Mouse (Mus musculus): ENCODE data around the gene Cdk17.
A peak's percentile ranks its signal among the peaks of the same experiment; 100 is the strongest.
"Not testable (repeated sequence)": the region's sequence is repeated elsewhere in the genome, so short reads cannot be mapped to it uniquely, and the experiment has no call there.

Gene Cdk17

DNA sequence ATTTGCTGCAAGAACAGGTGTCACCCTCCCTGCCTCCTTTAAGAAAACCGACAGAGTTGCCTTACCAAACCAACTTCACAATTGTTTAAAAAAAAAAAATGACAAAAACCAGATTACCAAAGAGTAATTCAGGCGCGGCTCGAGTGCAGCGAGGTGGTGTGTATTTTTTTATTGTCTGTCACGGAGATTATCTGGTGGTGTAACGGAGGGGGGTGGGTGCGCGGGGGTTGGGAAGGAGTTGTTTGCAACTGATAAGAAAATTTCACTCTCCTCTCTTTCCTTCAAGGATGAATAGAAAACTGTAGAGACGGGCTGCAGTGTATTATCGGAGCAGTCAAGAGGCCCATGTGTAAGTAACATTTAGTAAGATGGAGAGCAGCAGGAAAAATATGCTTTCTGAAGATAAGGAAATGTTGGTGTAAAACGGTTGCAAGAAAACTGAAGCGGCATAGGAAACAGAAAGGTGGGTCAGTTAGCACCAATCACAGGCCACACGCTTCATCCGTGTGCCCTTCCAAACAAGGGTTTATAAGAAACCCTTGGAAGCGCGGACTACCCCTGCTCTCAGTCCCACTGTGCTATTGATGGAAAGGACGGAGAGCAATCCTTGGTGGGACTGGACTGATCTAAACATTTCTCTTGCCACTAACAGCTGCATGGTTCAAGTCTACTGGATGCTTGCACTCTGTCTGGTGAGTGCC, 17.2 kb upstream of the Cdk17 start:
- peak; percentile 23 for DNase-seq (ENCODE audit: low spot score)

DNA sequence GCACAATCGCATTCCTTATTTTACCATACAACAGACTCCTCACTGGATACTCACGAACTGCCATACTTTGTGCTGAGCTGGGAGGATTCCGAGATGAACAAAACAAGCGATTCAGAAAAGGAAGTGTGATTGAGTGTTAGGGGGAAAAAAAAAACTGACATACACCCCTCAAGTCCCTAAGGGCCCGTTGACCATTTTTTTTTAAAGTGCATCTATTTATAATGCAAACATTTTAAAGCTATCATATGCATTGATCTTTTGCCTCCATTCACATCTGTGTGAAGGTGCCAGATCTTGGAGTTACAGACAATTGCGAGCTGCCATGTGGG, 16.7 kb upstream of the Cdk17 start:
- DNase-seq (ENCODE audit: low spot score) = no peak

DNA sequence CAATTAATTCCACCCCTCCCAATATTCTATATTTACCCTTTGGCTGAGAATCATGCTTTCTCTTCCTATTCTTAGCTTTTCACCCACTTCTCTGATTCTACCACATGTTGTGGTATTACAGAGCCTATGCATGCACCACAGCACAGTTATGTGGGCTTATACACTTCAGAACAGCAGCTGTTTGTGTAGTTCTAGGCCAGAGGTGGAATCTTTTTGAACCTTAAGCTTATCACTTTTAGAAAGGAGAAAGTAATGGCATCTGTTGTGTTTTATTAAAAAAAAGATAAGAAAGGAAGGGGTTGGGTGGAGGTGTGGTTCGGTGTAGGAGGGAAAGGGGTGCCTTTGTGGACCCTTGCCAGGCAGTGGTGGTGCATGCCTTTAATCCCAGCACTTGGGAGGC, 16.1 kb upstream of the Cdk17 start:
- no peak for DNase-seq (ENCODE audit: low spot score)

- no peak for DNase-seq (ENCODE audit: low spot score)
Measured at GRCm38 (mm10) chr10:93145088-93145487, 15.6 kb upstream of the Cdk17 start.

DNA sequence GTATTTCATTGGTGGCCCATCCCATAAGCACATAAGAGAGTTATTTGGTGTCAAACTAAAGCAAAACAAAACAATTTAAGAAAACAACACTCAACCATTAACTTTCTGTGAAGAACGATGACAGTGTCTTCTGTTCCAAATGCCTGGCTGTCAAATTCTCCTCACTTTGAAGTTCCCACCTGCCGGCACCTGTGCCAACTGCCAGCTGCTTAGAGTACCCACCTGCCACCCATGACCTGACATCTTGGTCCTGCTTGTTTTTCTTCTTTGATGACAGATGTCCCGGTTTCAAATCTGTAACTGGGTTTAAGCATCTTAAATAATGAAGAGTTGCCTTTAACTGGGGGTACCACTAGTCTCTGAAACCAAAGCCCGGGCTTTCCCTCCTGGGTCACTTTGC, 14.1 kb upstream of the Cdk17 start:
- no peak for DNase-seq (ENCODE audit: low spot score)

DNA sequence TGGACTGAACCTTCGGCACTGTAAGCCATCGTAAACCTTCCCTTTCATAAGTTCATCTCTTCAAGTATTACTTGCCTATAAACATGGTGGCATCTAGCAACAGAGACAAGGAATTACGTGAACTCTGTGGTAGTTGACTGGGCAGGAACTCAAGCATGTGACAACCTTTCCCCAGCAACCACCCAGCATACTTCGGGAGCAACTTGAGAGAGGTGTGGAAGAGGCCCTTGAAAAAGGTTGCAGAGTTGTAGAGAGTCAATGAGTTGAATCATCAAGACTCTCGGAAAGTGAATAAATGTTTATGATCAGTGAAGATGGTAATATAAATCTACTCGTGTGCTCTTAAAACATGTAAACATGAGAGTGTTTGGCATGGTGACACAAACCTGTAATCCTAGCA, 13.0 kb upstream of the Cdk17 start:
- no peak for DNase-seq (ENCODE audit: low spot score)

- DNase-seq (ENCODE audit: low spot score) = no peak
Measured at GRCm38 (mm10) chr10:93149597-93149996, 11.1 kb upstream of the Cdk17 start.

- DNase-seq (ENCODE audit: low spot score) = no peak
Measured at GRCm38 (mm10) chr10:93151775-93152174, 8.9 kb upstream of the Cdk17 start.

DNA sequence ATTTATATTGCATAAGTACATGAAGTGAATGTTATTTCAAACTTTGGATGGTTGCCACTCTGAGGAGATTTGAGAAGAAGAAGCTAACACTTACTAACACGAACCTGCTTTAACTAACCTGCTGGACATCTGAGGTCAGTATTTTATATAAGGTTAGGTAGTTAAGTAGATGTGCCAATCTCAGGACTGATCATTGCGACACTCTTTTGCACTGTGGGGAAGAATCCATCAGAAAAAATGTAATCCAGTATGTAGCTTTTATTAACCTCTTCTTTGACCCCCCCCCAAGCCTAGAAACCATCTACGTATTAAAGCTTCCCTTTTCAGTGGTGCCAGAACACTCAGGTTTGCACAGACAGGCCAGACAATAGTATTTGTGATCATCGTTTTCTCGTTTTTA, 8.0 kb upstream of the Cdk17 start:
- DNase-seq (ENCODE audit: low spot score) = no peak

- DNase-seq (ENCODE audit: low spot score) = not testable (repeated sequence)
Measured at GRCm38 (mm10) chr10:93153404-93153803, 7.3 kb upstream of the Cdk17 start.

DNA sequence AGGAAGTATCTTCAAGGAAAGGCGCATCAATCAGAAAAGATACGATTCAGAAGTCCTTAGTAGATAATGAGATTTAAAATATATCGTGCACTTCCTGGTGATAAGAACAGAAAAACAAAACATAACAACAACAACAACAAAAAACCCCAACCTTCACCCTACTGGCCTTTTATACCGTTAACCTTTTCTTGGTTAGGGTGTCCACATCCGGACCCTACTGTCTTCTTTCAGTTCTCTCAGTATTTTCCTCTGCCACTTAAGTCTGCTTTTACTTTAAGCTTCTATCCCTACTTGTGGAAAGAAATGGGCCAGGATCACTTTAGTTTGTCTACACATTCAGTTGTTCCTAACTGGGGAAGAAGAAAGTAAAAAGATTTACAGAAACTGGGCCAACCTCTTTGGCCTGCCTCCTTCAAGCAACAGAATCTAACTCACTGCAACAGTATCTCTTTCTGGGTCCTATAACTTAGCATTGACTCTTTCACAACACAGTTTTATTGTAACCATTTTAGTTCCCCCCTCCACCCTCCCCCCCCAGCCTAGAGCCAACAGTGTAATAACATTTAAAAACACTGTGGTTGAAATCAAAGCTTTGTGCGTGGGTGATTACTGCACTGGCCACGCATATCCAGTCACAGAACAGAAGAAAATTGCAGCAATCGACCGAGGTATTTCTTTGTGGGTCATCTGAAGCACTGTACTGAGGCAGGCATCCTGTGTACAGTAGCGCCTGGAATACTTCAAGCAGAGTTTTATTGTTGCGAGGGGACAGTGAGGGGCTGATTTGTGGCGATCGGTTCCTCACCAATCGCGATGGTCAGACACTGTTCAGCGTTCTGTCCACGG, 801 bp upstream of the Cdk17 start:
- peak; percentile 17 for DNase-seq (ENCODE audit: low spot score)

- DNase-seq (ENCODE audit: low spot score) = peak; percentile 94
Measured at GRCm38 (mm10) chr10:93160497-93160806, 223 bp upstream of the Cdk17 start.

GRCm38 (mm10) chr10:93161511-93162275, 1.0 kb downstream of the Cdk17 start:
- DNase-seq (ENCODE audit: low spot score) = peak; percentile 74

DNA sequence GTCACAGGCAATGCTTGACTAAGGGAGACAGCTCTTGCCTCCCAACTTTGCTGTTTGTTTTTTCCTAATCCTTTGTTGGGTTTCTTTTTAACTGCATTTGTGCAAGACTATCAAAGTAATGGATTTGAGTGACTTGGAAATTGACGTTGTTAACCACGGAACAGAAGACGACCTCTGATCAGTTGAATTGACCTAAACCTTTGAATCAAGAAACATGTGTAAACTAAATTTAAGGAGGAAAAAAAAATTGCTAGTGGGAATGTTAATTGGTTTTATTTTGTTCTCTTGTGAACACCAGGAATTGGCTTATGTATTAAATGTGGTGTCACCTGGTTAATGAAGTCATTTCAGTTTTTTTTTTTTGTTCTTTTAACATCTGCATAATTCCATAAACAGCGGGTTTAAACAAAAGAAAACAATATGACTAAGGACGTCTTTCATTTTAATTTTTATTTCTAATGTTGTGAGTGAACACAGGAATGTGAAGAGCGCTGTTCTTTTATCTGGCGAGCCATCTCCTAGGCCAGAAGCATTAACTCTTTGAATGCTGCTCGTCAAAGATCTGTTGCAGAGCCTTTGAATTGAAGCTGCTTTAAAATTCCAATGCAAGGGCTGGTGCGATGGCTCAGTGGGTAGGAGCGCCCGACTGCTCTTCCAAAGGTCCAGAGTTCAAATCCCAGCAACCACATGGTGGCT, 1.7 kb downstream of the Cdk17 start:
- peak; percentile 32 for DNase-seq (ENCODE audit: low spot score)

GRCm38 (mm10) chr10:93162972-93163660, 2.4 kb downstream of the Cdk17 start:
- DNase-seq (ENCODE audit: low spot score) = no peak

GRCm38 (mm10) chr10:93163711-93164488, 3.2 kb downstream of the Cdk17 start:
- DNase-seq (ENCODE audit: low spot score) = no peak

DNA sequence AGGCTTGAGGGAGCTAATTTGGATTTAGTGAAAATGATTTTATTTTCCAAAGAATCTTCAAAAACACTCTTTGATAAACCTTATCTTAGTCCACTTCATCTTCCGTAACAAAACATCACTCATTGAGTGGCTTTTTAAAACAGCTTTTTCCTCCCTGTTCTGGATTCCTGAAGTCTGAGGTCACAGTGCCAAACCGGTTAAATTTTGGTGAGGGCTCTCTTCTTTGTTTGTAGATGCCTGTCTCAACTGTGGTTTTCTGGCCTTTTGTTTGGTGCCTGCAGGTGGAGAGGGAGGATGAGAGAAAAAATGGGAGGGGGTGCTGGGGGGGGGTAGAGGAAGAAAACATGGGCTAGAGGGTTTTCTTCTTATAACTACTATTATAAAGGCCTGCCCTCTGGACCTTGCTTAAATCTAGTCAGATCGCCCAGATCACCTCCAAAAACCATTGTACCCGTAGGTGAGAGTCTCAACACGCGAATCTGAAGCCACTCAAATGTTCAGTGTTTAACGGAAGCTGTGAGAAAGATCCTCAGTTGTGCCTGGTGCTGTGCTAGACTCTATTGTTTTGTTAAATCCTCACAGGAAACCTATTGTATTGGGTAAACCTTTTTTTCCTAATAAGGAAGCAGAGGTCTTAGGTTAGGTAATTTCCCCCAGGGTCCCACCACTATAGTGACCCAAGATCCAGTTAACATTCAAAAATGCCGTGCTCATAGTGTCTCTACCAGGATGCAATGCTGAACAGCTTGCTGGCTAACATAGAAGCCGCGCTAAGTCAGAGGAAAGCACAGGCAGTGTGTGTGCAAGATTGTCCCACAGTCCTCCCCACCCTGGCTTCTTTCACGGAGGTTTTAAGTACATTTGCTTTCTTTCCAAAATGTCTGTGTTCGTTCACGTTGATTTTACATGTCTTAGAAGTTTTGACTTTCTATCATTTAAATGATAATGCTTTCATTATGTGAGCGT, 5.0 kb downstream of the Cdk17 start:
- no peak for DNase-seq (ENCODE audit: low spot score)

GRCm38 (mm10) chr10:93166382-93166769, 5.7 kb downstream of the Cdk17 start:
- no peak for DNase-seq (ENCODE audit: low spot score)

DNA sequence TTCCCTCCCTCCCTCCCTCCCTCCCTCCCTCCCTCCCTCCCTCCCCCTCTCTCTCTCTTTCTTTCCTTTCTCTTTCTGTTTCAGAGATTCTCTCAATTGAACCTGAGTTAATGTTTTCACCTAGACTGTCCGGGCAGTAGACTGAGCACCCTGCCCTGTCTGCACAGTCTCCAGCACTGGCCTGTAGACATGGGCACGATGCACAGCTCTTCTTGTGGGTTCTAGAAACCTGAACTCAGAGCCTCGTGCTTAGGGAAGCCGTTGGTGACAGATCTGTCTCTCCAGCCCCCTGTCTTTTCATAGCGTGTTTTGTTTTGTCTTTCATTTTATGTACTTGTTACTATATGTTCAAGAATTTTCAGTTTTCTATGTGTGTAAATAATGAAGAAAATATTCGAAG, 6.6 kb downstream of the Cdk17 start:
- DNase-seq (ENCODE audit: low spot score) = no peak

- no peak for DNase-seq (ENCODE audit: low spot score)
Measured at GRCm38 (mm10) chr10:93168067-93168466, 7.4 kb downstream of the Cdk17 start.

All from MN1 (cell line).